In genomic region chr12:112264201-112264600, GRCm38 (mm10) we compare ENCODE assay signal across 20 mouse cellular contexts.
DNase-seq lines count a peak whose midpoint lies in the region; ATAC-seq and TF ChIP-seq lines count a peak whose summit lies in the region.
"Had no signal": no experiment of that assay in that cellular context is flagged by ENCODE, and none has a peak within 500 bp of the region (broad histone marks: within the 10 kb centered on the region; RNA-seq: fewer than 3 reads in every experiment).

No protein-coding gene starts in this region.

- no peaks in the 10 kb centered on the region for H3K36me3 ChIP-seq in forebrain, embryonic 10.5 days (replicated peaks)
- no peaks in the 10 kb centered on the region for H3K36me3 ChIP-seq in forebrain, embryonic 12.5 days (replicated peaks)
- H3K36me3 ChIP-seq in hindbrain, postnatal 0 days (ENCODE audit: insufficient read depth, low read length): no peaks in the 10 kb centered on the region
- H3K36me3 ChIP-seq in hindbrain, embryonic 12.5 days: no peaks in the 10 kb centered on the region
- H3K36me3 ChIP-seq in forebrain, embryonic 16.5 days (ENCODE audit: control insufficient read depth, insufficient read depth): no peaks in the 10 kb centered on the region
- H3K36me3 ChIP-seq in neural tube, embryonic 15.5 days: no peaks in the 10 kb centered on the region
- H3K36me3 ChIP-seq: embryonic facial prominence, embryonic 15.5 days; limb, embryonic 15.5 days; liver, embryonic 13.5 days had no signal

- no peak for TF ChIP-seq POLR2A in brain, embryonic 14.5 days (IDR thresholded peaks at IDR 0.05; ENCODE audit: borderline replicate concordance, extremely low read depth, insufficient read depth, insufficient read length, poor library complexity, severe bottlenecking)

- TF ChIP-seq CTCF in hindbrain, postnatal 0 days (IDR thresholded peaks at IDR 0.05; ENCODE audit: low read depth): no peak
- no peak for TF ChIP-seq CTCF in brain, embryonic 14.5 days (IDR thresholded peaks at IDR 0.05; ENCODE audit: borderline replicate concordance, extremely low read depth, insufficient read depth, insufficient read length)

- WGBS in forebrain, embryonic 10.5 days: 86% methylated on average over 7 of the region's 7 CpGs
- 76% methylated on average over 7 of the region's 7 CpGs for WGBS in forebrain, embryonic 12.5 days
- WGBS in hindbrain, postnatal 0 days: 72% methylated on average over 7 of the region's 7 CpGs
- 87% methylated on average over 7 of the region's 7 CpGs for WGBS in hindbrain, embryonic 12.5 days
- WGBS in forebrain, embryonic 16.5 days: 61% methylated on average over 7 of the region's 7 CpGs
- 79% methylated on average over 7 of the region's 7 CpGs for WGBS in neural tube, embryonic 15.5 days

- H3K9ac ChIP-seq in forebrain, embryonic 12.5 days: no peak overlapping the region
- no peak overlapping the region for H3K9ac ChIP-seq in hindbrain, postnatal 0 days (replicated peaks; ENCODE audit: low read length)
- no peak overlapping the region for H3K9ac ChIP-seq in hindbrain, embryonic 12.5 days
- H3K9ac ChIP-seq in forebrain, embryonic 16.5 days (replicated peaks; ENCODE audit: low read depth, low read length): no peak overlapping the region
- H3K9ac ChIP-seq in neural tube, embryonic 15.5 days (replicated peaks): no peak overlapping the region
- H3K9ac ChIP-seq: embryonic facial prominence, embryonic 15.5 days; limb, embryonic 15.5 days; liver, embryonic 13.5 days had no signal

- H3K9me3 ChIP-seq in forebrain, embryonic 10.5 days: no peaks in the 10 kb centered on the region
- H3K9me3 ChIP-seq in forebrain, embryonic 12.5 days: no peaks in the 10 kb centered on the region
- H3K9me3 ChIP-seq in hindbrain, postnatal 0 days (ENCODE audit: low read length): no peaks in the 10 kb centered on the region
- H3K9me3 ChIP-seq in hindbrain, embryonic 12.5 days (replicated peaks): no peaks in the 10 kb centered on the region
- H3K9me3 ChIP-seq in forebrain, embryonic 16.5 days (ENCODE audit: control insufficient read depth, low read length): no peaks in the 10 kb centered on the region
- no peaks in the 10 kb centered on the region for H3K9me3 ChIP-seq in neural tube, embryonic 15.5 days (replicated peaks)
- H3K9me3 ChIP-seq: embryonic facial prominence, embryonic 15.5 days; limb, embryonic 15.5 days; liver, embryonic 13.5 days had no signal

- H3K4me1 ChIP-seq in forebrain, embryonic 10.5 days: peaks cover 36% of the 10 kb centered on the region
- H3K4me1 ChIP-seq in forebrain, embryonic 12.5 days: no peaks in the 10 kb centered on the region
- no peaks in the 10 kb centered on the region for H3K4me1 ChIP-seq in hindbrain, postnatal 0 days (ENCODE audit: insufficient read depth, low read length)
- H3K4me1 ChIP-seq in hindbrain, embryonic 12.5 days: no peaks in the 10 kb centered on the region
- H3K4me1 ChIP-seq in forebrain, embryonic 16.5 days (replicated peaks; ENCODE audit: control insufficient read depth, insufficient read depth, low read length): peaks cover 30% of the 10 kb centered on the region
- peaks cover 35% of the 10 kb centered on the region for H3K4me1 ChIP-seq in neural tube, embryonic 15.5 days
- H3K4me1 ChIP-seq: liver, embryonic 13.5 days had no signal

- ATAC-seq in forebrain, embryonic 12.5 days (ENCODE audit: low FRiP score): no peak
- peak; percentile 16; the same call in 1 of the 2 replicates for ATAC-seq in hindbrain, postnatal 0 days
- no peak for ATAC-seq in hindbrain, embryonic 12.5 days (ENCODE audit: low FRiP score)
- peak; percentile 32 for ATAC-seq in forebrain, embryonic 16.5 days
- ATAC-seq in neural tube, embryonic 15.5 days (ENCODE audit: low FRiP score): no peak; the same call in 1 of the 2 replicates
- ATAC-seq: inflammation-experienced regulatory T-cells, adult 6 months; Patski had no signal

- 0 out of 2 replicates have a peak overlapping the region, but pooled peaks have one; percentile 26 for H3K27ac ChIP-seq in forebrain, embryonic 10.5 days
- H3K27ac ChIP-seq in forebrain, embryonic 12.5 days: no peak overlapping the region
- no peak overlapping the region for H3K27ac ChIP-seq in hindbrain, postnatal 0 days
- no peak overlapping the region for H3K27ac ChIP-seq in hindbrain, embryonic 12.5 days
- H3K27ac ChIP-seq in forebrain, embryonic 16.5 days (ENCODE audit: low read length): peak overlapping the region; percentile 94
- H3K27ac ChIP-seq in neural tube, embryonic 15.5 days (replicated peaks): no peak overlapping the region
- H3K27ac ChIP-seq: embryonic facial prominence, embryonic 15.5 days; gastrocnemius, adult 2 months; limb, embryonic 15.5 days; liver, embryonic 13.5 days; macrophage had no signal

- no peak overlapping the region for H3K4me2 ChIP-seq in forebrain, embryonic 12.5 days
- H3K4me2 ChIP-seq in hindbrain, postnatal 0 days (ENCODE audit: low read depth, low read length): no peak overlapping the region
- no peak overlapping the region for H3K4me2 ChIP-seq in hindbrain, embryonic 12.5 days (replicated peaks)
- no peak overlapping the region for H3K4me2 ChIP-seq in forebrain, embryonic 16.5 days (ENCODE audit: low read length)
- no peak overlapping the region for H3K4me2 ChIP-seq in neural tube, embryonic 15.5 days
- H3K4me2 ChIP-seq: embryonic facial prominence, embryonic 15.5 days; heart, embryonic 11.5 days; limb, embryonic 15.5 days; liver, embryonic 13.5 days had no signal

- H3K27me3 ChIP-seq in forebrain, embryonic 10.5 days (ENCODE audit: poor library complexity, severe bottlenecking): peaks cover 44% of the 10 kb centered on the region
- peaks cover 6% of the 10 kb centered on the region; the same call in 1 of the 2 replicates for H3K27me3 ChIP-seq in forebrain, embryonic 12.5 days
- no peaks in the 10 kb centered on the region for H3K27me3 ChIP-seq in hindbrain, postnatal 0 days (ENCODE audit: insufficient read depth, low read length)
- peaks cover 34% of the 10 kb centered on the region for H3K27me3 ChIP-seq in hindbrain, embryonic 12.5 days
- H3K27me3 ChIP-seq in forebrain, embryonic 16.5 days (replicated peaks; ENCODE audit: control insufficient read depth, insufficient read depth, low read length): no peaks in the 10 kb centered on the region
- H3K27me3 ChIP-seq in neural tube, embryonic 15.5 days (replicated peaks): peaks cover 27% of the 10 kb centered on the region
- H3K27me3 ChIP-seq: embryonic facial prominence, embryonic 15.5 days had no signal

- no peak for DNase-seq in forebrain, embryonic 10.5 days (ENCODE audit: extremely low spot score, low spot score)
- no peak for DNase-seq in hindbrain, postnatal 0 days (ENCODE audit: low spot score)
- DNase-seq in brain, embryonic 14.5 days (ENCODE audit: low read depth): peak; percentile 68
- DNase-seq: kidney, adult 11 months; kidney, postnatal 14 days; liver, embryonic 13.5 days; lung, adult 18-20 months; lung, postnatal 10 days; thymus, postnatal 4 days had no signal

- H3K4me3 ChIP-seq in forebrain, embryonic 10.5 days: no peak overlapping the region
- H3K4me3 ChIP-seq in forebrain, embryonic 12.5 days (replicated peaks): no peak overlapping the region
- no peak overlapping the region for H3K4me3 ChIP-seq in hindbrain, postnatal 0 days (ENCODE audit: low read length)
- no peak overlapping the region for H3K4me3 ChIP-seq in hindbrain, embryonic 12.5 days
- H3K4me3 ChIP-seq in forebrain, embryonic 16.5 days (replicated peaks; ENCODE audit: low read length): no peak overlapping the region
- H3K4me3 ChIP-seq in neural tube, embryonic 15.5 days (replicated peaks): no peak overlapping the region
- H3K4me3 ChIP-seq: embryonic facial prominence, embryonic 15.5 days; gastrocnemius, adult 2 months; limb, embryonic 15.5 days; liver, embryonic 13.5 days had no signal

Comparison
In these comparisons a context has a peak if more than half of its experiments do, and no peak if none do; other contexts are left out.
1. H3K27ac ChIP-seq: peak in forebrain, embryonic 10.5 days (single experiment) and forebrain, embryonic 16.5 days (single experiment); none in forebrain, embryonic 12.5 days (single experiment), hindbrain, postnatal 0 days (single experiment), hindbrain, embryonic 12.5 days (single experiment) and neural tube, embryonic 15.5 days (single experiment).
2. ATAC-seq: peak in hindbrain, postnatal 0 days (single experiment) and forebrain, embryonic 16.5 days (single experiment); none in forebrain, embryonic 12.5 days (single experiment), hindbrain, embryonic 12.5 days (single experiment) and neural tube, embryonic 15.5 days (single experiment).